Mouse (Mus musculus) hindbrain, embryonic 14.5 days (tissue): ENCODE data around the gene Fgfr2. TPM values are rescaled to one million over a fixed set of nuclear protein-coding genes. Genes with fewer than 3 reads are reported as not detected.
"Not testable (repeated sequence)": the region's sequence is repeated elsewhere in the genome, so short reads cannot be mapped to it uniquely, and the experiment has no call there.

Experiments used
- ATAC-seq: fragments of 200-750 bp; cut with Nextera tagmentation; 2 replicates; pipeline ENCODE4 v1.8.0; 2017; ENCODE audit warnings: moderate number of reproducible peaks, mild to moderate bottlenecking, moderate TSS enrichment, moderate library complexity; ENCODE audit not compliant: low FRiP score
- DNase-seq: peaks from one replicate; pipeline ENCODE4 v3.0.0-alpha.2; 2015; ENCODE audit warnings: low spot score
- H3K27ac ChIP-seq: fragments of 300-500 bp; sonication (generic); 2 replicates; pipeline ENCODE4 v1.5.1; 2014; ENCODE audit warnings: mild to moderate bottlenecking, moderate library complexity
- H3K27me3 ChIP-seq: fragments of 300-500 bp; sonication (generic); 2 replicates; pipeline ENCODE4 v1.6.1; 2014; ENCODE audit warnings: mild to moderate bottlenecking, low read length, mixed read lengths; ENCODE audit not compliant: control insufficient read depth, insufficient read depth
- H3K36me3 ChIP-seq: fragments of 300-500 bp; sonication (generic); replicated peaks from 2 replicates; pipeline ENCODE4 v1.6.1; 2014; ENCODE audit not compliant: control insufficient read depth, insufficient read depth
- H3K4me1 ChIP-seq: fragments of 300-500 bp; sonication (generic); replicated peaks from 2 replicates; pipeline ENCODE4 v1.6.1; 2014; ENCODE audit warnings: antibody characterized with exemption, low read length, mixed read lengths; ENCODE audit not compliant: control insufficient read depth, insufficient read depth
- H3K4me2 ChIP-seq: fragments of 300-500 bp; sonication (generic); replicated peaks from 2 replicates; pipeline ENCODE4 v1.6.1; 2014; ENCODE audit warnings: mild to moderate bottlenecking, moderate library complexity
- H3K4me3 ChIP-seq: fragments of 300-500 bp; sonication (generic); replicated peaks from 2 replicates; pipeline ENCODE4 v1.5.1; 2014; ENCODE audit warnings: mild to moderate bottlenecking, low read length
- H3K9ac ChIP-seq: fragments of 300-500 bp; sonication (generic); 2 replicates; pipeline ENCODE4 v1.6.1; 2014
- H3K9me3 ChIP-seq: fragments of 300-500 bp; sonication (generic); 2 replicates; pipeline ENCODE4 v1.6.1; 2016; ENCODE audit warnings: low read length; ENCODE audit not compliant: control insufficient read depth
- WGBS: fragments of 180-500 bp; shearing (Covaris S2); extraction: QIAGEN DNeasy Blood & Tissue Kit; methylation state at CpG from one replicate; pipeline ENCODE4 v1.1.7; 2014; 5-methylcytosine and 5-hydroxymethylcytosine counted together
- polyA plus RNA-seq: library from polyadenylated mRNA; unstranded; fragments of >200 nt; fragmentation: Nextera tagmentation; extraction: Ambion mirVana; gene quantifications from 2 replicates; pipeline ENCODE4 v1.2.1, GENCODE M21; 2014

Gene Fgfr2
- polyA plus RNA-seq, 1 experiment from 2014 or later: 43.5 TPM

DNA sequence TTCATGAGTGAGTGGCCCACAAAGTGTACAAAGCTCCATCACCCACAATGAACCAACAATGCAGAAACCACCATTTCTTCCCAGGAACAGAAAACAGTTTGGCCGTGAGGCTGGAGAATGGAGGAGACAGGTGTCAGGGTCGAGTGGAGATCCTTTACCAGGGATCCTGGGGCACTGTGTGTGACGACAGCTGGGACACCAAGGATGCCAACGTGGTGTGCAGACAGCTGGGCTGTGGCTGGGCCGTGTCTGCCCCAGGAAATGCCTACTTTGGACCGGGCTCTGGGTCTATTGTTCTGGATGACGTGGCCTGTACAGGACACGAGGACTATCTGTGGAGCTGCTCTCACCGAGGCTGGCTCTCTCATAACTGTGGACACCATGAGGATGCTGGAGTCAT is 2040.7 kb downstream of the Fgfr2 start:
- not testable (repeated sequence) for ATAC-seq, H3K27me3 ChIP-seq, H3K9me3 ChIP-seq, H3K4me1 ChIP-seq, H3K36me3 ChIP-seq, H3K4me3 ChIP-seq, H3K4me2 ChIP-seq, DNase-seq, H3K27ac ChIP-seq, H3K9ac ChIP-seq
- 83% methylated on average over 9 of the region's 9 CpGs for WGBS

DNA sequence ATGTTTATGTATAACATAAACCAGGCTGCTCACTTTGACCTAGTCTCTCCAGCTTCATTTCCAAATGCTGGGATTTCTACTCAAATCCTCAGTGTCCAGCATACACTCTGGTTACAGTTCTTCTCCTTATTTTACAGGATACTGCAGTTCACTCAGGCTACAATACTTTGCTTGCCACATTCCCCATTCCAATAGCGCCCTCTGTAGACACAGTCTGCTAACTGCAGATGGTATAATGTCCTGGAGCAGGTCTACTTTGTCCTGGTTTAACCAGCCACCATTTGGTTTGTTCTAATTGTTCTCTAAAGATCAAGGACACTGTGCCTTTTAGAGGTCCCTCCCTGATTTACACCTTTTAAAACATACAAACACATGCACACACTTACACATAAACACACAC is 2047.2 kb downstream of the Fgfr2 start:
- H3K9me3 ChIP-seq: no peaks in the 10 kb centered on the region
- no peak overlapping the region for H3K4me3 ChIP-seq
- 0% methylated on average over 1 of the region's 1 CpGs for whole genome bisulfite sequencing
- H3K4me1 ChIP-seq: no peaks in the 10 kb centered on the region
- no peaks in the 10 kb centered on the region for H3K27me3 ChIP-seq
- H3K36me3 ChIP-seq: no peaks in the 10 kb centered on the region
- H3K27ac ChIP-seq: no peak overlapping the region
- DNase-seq (peak; percentile 55), ATAC-seq (no peak)
- no peak overlapping the region for H3K4me2 ChIP-seq
- no peak overlapping the region for H3K9ac ChIP-seq

DNA sequence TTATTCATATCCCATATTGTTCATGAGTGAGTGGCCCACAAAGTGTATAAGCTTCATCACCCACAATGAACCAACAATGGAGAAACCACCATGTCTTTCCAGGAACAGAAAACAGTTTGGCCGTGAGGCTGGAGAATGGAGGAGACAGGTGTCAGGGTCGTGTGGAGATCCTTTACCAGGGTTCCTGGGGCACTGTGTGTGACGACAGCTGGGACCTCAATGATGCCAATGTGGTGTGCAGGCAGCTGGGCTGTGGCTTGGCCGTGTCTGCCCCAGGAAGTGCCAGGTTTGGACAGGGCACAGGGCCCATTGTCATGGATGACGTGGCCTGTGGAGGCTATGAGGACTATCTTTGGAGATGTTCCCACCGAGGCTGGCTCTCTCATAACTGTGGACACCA is 2049.1 kb downstream of the Fgfr2 start:
- H3K9me3 ChIP-seq, H3K27ac ChIP-seq, H3K4me1 ChIP-seq, H3K27me3 ChIP-seq, H3K36me3 ChIP-seq, H3K4me2 ChIP-seq, H3K9ac ChIP-seq, H3K4me3 ChIP-seq, ATAC-seq: not testable (repeated sequence)
- peak; percentile 6 for DNase-seq
- WGBS: 82% methylated on average over 6 of the region's 6 CpGs

DNA sequence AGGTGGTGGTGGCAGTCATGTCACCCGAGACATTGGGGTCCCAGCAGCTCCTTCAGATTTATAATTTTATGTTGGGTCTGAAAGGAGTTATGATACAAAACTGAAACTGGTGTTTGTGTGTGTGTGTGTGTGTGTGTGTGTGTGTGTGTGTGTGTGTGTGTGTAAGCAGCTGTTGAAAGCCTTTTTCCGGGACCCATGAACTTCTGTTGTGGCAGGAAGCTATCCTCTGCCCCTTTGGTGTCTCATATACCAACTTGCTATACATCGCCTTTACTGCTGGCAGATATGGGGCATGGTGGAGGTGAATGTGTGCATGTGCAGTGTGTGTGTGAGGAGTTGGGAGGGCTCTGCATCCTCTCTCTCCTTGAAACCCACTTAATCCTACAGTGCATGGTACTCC is 2049.7 kb downstream of the Fgfr2 start:
- H3K4me2 ChIP-seq: not testable (repeated sequence)
- WGBS: 94% methylated on average over 3 of the region's 3 CpGs

DNA sequence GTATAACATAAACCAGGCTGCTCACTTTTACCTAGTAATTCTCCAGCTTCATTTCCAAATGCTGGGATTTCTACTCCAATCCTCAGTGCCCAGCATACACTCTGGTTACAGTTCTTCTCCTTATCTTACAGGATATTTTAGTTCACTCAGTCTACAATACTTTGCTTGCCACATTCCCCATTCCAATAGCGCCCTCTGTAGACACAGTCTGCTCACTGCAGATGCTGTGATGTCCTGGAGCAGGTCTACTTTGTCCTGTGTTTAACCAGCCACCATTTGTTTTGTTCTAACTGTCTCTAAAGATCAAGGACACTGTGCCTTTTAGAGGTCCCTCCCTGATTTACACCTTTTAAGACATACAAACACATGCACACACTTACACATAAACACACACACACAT is 2055.0 kb downstream of the Fgfr2 start:
- not testable (repeated sequence) for H3K4me3 ChIP-seq, H3K27me3 ChIP-seq, H3K9me3 ChIP-seq, H3K9ac ChIP-seq, H3K27ac ChIP-seq, ATAC-seq, H3K4me2 ChIP-seq, H3K36me3 ChIP-seq, H3K4me1 ChIP-seq
- 8% methylated on average over 1 of the region's 1 CpGs for WGBS
- peak; percentile 23 for DNase-seq

More for the DNA sequence above, 2049.7 kb downstream of the Fgfr2 start:
- not testable (repeated sequence) for H3K4me1 ChIP-seq, H3K36me3 ChIP-seq, H3K9me3 ChIP-seq, H3K4me3 ChIP-seq, H3K9ac ChIP-seq, H3K27ac ChIP-seq, DNase-seq, ATAC-seq, H3K27me3 ChIP-seq

DNA sequence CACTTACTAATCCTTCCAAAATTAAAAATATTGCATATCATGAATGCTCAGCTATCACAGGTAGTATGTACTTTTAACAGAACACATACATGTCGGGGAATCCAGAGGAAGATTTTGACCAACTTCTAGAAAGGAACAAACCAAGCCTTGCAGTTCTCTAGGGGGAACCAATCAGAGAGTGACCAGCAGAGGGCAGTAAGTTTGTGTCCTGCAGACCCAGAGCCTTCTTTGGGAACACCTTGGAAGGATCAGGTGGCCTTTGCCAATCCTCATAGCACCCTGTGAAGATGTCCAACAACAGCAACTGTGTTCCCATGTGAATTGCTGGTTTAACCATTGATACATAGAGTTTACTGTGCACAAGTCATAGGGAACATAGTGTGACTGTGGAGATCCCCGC is 2060.6 kb downstream of the Fgfr2 start:
- no peaks in the 10 kb centered on the region for H3K27me3 ChIP-seq
- H3K27ac ChIP-seq: no peak overlapping the region
- no peak for ATAC-seq
- DNase-seq: no peak
- no peak overlapping the region for H3K4me3 ChIP-seq
- 94% methylated on average over 2 of the region's 2 CpGs for WGBS
- no peak overlapping the region for H3K4me2 ChIP-seq
- H3K9ac ChIP-seq: no peak overlapping the region
- H3K9me3 ChIP-seq: no peaks in the 10 kb centered on the region
- no peaks in the 10 kb centered on the region for H3K4me1 ChIP-seq
- H3K36me3 ChIP-seq: no peaks in the 10 kb centered on the region

DNA sequence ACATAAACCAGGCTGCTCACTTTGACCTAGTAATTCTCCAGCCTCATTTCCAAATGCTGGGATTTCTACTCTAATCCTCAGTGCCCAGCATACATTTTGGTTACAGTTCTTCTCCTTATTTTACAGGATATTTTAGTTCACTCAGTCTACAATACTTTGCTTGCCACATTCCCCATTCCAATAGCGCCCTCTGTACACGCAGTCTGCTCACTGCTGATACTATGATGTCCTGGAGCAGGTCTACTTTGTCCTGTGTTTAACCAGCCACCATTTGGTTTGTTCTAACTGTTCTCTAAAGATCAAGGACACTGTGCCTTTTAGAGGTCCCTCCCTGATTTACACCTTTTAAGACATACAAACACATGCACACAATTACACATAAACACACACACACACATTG is 2063.3 kb downstream of the Fgfr2 start:
- not testable (repeated sequence) for H3K27ac ChIP-seq, ATAC-seq, H3K9ac ChIP-seq, H3K27me3 ChIP-seq, H3K4me1 ChIP-seq, H3K4me2 ChIP-seq, DNase-seq, H3K36me3 ChIP-seq, H3K9me3 ChIP-seq, H3K4me3 ChIP-seq
- WGBS: 77% methylated on average over 2 of the region's 2 CpGs

DNA sequence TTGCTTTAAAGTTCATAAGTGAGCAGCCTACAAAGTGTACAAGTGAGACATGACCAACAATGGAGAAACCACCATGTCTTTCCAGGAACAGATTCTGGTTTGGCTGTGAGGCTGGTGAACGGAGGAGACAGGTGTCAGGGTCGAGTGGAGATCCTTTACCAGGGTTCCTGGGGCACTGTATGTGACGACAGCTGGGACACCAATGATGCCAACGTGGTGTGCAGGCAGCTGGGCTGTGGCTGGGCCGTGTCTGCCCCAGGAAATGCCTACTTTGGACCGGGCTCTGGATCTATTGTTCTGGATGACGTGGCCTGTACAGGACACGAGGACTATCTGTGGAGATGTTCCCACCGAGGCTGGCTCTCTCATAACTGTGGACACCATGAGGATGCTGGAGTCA is 2065.2 kb downstream of the Fgfr2 start:
- not testable (repeated sequence) for ATAC-seq

DNA sequence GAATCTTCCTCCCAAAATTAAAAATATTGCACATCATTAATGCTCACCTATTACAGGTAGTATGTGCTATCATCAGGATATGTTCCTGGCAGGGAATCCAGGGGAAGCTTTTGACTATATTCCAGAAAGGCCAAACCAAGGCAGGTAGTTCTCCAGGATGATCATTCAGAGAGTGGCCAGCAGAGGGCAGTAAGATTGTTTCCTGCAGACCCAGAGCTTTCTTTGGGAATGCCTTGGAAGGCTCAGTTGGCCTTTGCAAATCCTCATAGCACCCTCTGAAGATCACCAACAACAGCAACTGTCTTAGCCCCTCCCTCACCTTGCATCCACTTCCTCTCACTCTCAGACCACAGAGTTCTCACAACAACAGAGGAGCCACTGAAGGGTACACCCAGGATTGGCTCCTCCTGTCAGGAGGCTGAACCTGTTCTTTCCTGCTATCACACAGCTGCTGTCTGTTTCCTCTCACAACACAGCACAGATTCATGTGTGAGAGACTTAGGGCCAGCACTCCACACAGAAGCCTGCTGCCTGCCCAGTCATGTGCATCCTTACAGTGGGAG is 2068.3 kb downstream of the Fgfr2 start:
- no peak overlapping the region for H3K4me3 ChIP-seq
- H3K27me3 ChIP-seq: no peaks in the 10 kb centered on the region
- H3K4me1 ChIP-seq: no peaks in the 10 kb centered on the region
- H3K9me3 ChIP-seq: no peaks in the 10 kb centered on the region
- no peak overlapping the region for H3K4me2 ChIP-seq
- DNase-seq (no peak), ATAC-seq (no peak)
- H3K36me3 ChIP-seq: no peaks in the 10 kb centered on the region
- no peak overlapping the region for H3K9ac ChIP-seq
- no peak overlapping the region for H3K27ac ChIP-seq

More for the DNA sequence above, 2065.2 kb downstream of the Fgfr2 start:
- not testable (repeated sequence) for H3K27ac ChIP-seq, H3K9ac ChIP-seq, H3K9me3 ChIP-seq, H3K36me3 ChIP-seq, H3K27me3 ChIP-seq, H3K4me1 ChIP-seq, H3K4me2 ChIP-seq, H3K4me3 ChIP-seq
- 82% methylated on average over 9 of the region's 9 CpGs for WGBS
- peak; percentile 15 for DNase-seq

DNA sequence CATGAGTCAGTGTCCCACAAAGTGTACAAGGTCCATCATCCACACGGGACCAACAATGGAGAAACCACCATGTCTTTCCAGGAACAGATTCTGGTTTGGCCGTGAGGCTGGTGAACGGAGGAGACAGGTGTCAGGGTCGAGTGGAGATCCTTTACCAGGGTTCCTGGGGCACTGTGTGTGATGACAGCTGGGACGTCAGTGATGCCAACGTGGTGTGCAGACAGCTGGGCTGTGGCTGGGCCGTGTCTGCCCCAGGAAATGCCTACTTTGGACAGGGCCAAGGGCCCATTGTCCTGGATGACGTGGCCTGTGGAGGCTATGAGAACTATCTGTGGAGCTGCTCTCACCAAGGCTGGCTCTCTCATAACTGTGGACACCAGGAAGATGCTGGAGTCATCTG is 2073.3 kb downstream of the Fgfr2 start:
- WGBS: 89% methylated on average over 8 of the region's 8 CpGs

More for the DNA sequence above, 2073.3 kb downstream of the Fgfr2 start:
- DNase-seq, H3K36me3 ChIP-seq, H3K4me3 ChIP-seq, H3K4me2 ChIP-seq, H3K27me3 ChIP-seq, H3K9me3 ChIP-seq, H3K27ac ChIP-seq, H3K9ac ChIP-seq, H3K4me1 ChIP-seq, ATAC-seq: not testable (repeated sequence)
